Mouse (Mus musculus) intestine, postnatal 0 days (tissue): ENCODE results near the gene Efcab1. TPM values are rescaled to one million over a fixed set of nuclear protein-coding genes. Genes with fewer than 3 reads are reported as not detected.

ENCODE experiments used
- ATAC-seq: fragments of 200-750 bp; cut with Nextera tagmentation; 2 replicates; pipeline ENCODE4 v1.8.0; 2017; ENCODE audit warnings: mild to moderate bottlenecking, moderate TSS enrichment, moderate library complexity
- H3K27ac ChIP-seq: fragments of 300-500 bp; sonication (generic); 2 replicates; pipeline ENCODE4 v1.5.1; 2014; ENCODE audit warnings: mild to moderate bottlenecking, low read depth, low read length, moderate library complexity
- H3K27me3 ChIP-seq: fragments of 300-500 bp; sonication (generic); replicated peaks from 2 replicates; pipeline ENCODE4 v1.6.1; 2014; ENCODE audit warnings: low read length, mixed read lengths; ENCODE audit not compliant: control insufficient read depth, insufficient read depth
- H3K36me3 ChIP-seq: fragments of 300-500 bp; sonication (generic); 2 replicates; pipeline ENCODE4 v1.6.1; 2014; ENCODE audit warnings: mild to moderate bottlenecking, moderate library complexity; ENCODE audit not compliant: control insufficient read depth, insufficient read depth
- H3K4me1 ChIP-seq: fragments of 300-500 bp; sonication (generic); replicated peaks from 2 replicates; pipeline ENCODE4 v1.6.1; 2014; ENCODE audit warnings: antibody characterized with exemption, low read length, mixed read lengths; ENCODE audit not compliant: control insufficient read depth, insufficient read depth
- H3K4me2 ChIP-seq: fragments of 300-500 bp; sonication (generic); replicated peaks from 2 replicates; pipeline ENCODE4 v1.6.1; 2014; ENCODE audit warnings: low read depth, mild to moderate bottlenecking, moderate library complexity
- H3K4me3 ChIP-seq: fragments of 300-500 bp; sonication (generic); 2 replicates; pipeline ENCODE4 v1.5.1; 2014; ENCODE audit warnings: low read depth, low read length
- H3K9ac ChIP-seq: fragments of 300-500 bp; sonication (generic); 2 replicates; pipeline ENCODE4 v1.6.1; 2014; ENCODE audit warnings: mild to moderate bottlenecking, low read depth, low read length
- H3K9me3 ChIP-seq: fragments of 300-500 bp; sonication (generic); 2 replicates; pipeline ENCODE4 v1.6.1; 2016; ENCODE audit warnings: mixed run types; ENCODE audit not compliant: control insufficient read depth
- CTCF ChIP-seq: sonication (generic); IDR thresholded peaks from 2 replicates; pipeline ENCODE4 v1.5.1; 2016; ENCODE audit warnings: low read depth, mild to moderate bottlenecking, control low read depth, antibody characterized with exemption, moderate library complexity
- WGBS: fragments of 180-500 bp; shearing (Covaris S2); extraction: QIAGEN DNeasy Blood & Tissue Kit; methylation state at CpG from one replicate; pipeline ENCODE4 v1.1.7; 2014; 5-methylcytosine and 5-hydroxymethylcytosine counted together
- polyA plus RNA-seq: library from polyadenylated mRNA; unstranded; fragments of >200 nt; fragmentation: Nextera tagmentation; extraction: Ambion mirVana; gene quantifications from 2 replicates; pipeline ENCODE4 v1.2.1, GENCODE M21; 2015

Gene Efcab1
- polyA plus RNA-seq = 0.78 TPM in 2 replicates

GRCm38 (mm10) chr16:14906393-14907100 is at the start of gene Efcab1:
Gene Efcab1, plus strand, starts transcription at chr16:14906606.
- ATAC-seq = 0 out of 2 replicates have a peak, but pooled peaks have one; percentile 28
- 9% methylated on average over 15 of the region's 15 CpGs for WGBS
- H3K9me3 ChIP-seq = no peaks in the 10 kb centered on the region
- peak within 1 kb of the TSS; percentile 18; the same call in 1 of the 2 replicates for H3K4me2 ChIP-seq
- H3K4me1 ChIP-seq = no peaks in the 10 kb centered on the region
- no peaks in the 10 kb centered on the region for H3K36me3 ChIP-seq
- no peak for TF ChIP-seq CTCF
- no peak within 1 kb of the TSS for H3K9ac ChIP-seq
- no peaks in the 10 kb centered on the region for H3K27me3 ChIP-seq
- no peak within 1 kb of the TSS for H3K4me3 ChIP-seq
- H3K27ac ChIP-seq = no peak within 1 kb of the TSS

- no peaks in the 10 kb centered on the region for H3K9me3 ChIP-seq
- no peak overlapping the region for H3K27ac ChIP-seq
- ATAC-seq = no peak
- no peak for TF ChIP-seq CTCF
- H3K9ac ChIP-seq = no peak overlapping the region
- H3K4me1 ChIP-seq = no peaks in the 10 kb centered on the region
- no peaks in the 10 kb centered on the region for H3K36me3 ChIP-seq
- no peak overlapping the region for H3K4me3 ChIP-seq
- no peaks in the 10 kb centered on the region for H3K27me3 ChIP-seq
- H3K4me2 ChIP-seq = no peak overlapping the region
Measured at GRCm38 (mm10) chr16:14859443-14859842, 47.0 kb upstream of the Efcab1 start.

GRCm38 (mm10) chr16:14884916-14885315 is 21.5 kb upstream of the Efcab1 start:
- no peak for ATAC-seq
- no peak for TF ChIP-seq CTCF
- H3K4me1 ChIP-seq = no peaks in the 10 kb centered on the region
- no peak overlapping the region for H3K9ac ChIP-seq
- no peaks in the 10 kb centered on the region for H3K36me3 ChIP-seq
- 92% methylated on average over 2 of the region's 2 CpGs for WGBS
- H3K9me3 ChIP-seq = no peaks in the 10 kb centered on the region
- H3K27me3 ChIP-seq = no peaks in the 10 kb centered on the region
- no peak overlapping the region for H3K4me3 ChIP-seq
- H3K27ac ChIP-seq = no peak overlapping the region
- H3K4me2 ChIP-seq = no peak overlapping the region

GRCm38 (mm10) chr16:14885372-14885771 is 21.0 kb upstream of the Efcab1 start:
- WGBS = 58% methylated on average over 1 of the region's 1 CpGs
- Histone ChIP-seq H3K9ac (no peak overlapping the region), H3K27me3 (no peaks in the 10 kb centered on the region), H3K4me3 (no peak overlapping the region), H3K9me3 (no peaks in the 10 kb centered on the region), H3K36me3 (no peaks in the 10 kb centered on the region), H3K4me1 (no peaks in the 10 kb centered on the region), H3K4me2 (no peak overlapping the region), H3K27ac (no peak overlapping the region)
- ATAC-seq = no peak
- TF ChIP-seq CTCF = no peak

GRCm38 (mm10) chr16:14892492-14892891 is 13.9 kb upstream of the Efcab1 start:
- no peak for ATAC-seq
- WGBS = 77% methylated on average over 3 of the region's 3 CpGs
- H3K9ac ChIP-seq = no peak overlapping the region
- H3K4me3 ChIP-seq = no peak overlapping the region
- no peaks in the 10 kb centered on the region for H3K4me1 ChIP-seq
- H3K27me3 ChIP-seq = no peaks in the 10 kb centered on the region
- no peaks in the 10 kb centered on the region for H3K9me3 ChIP-seq
- H3K4me2 ChIP-seq = no peak overlapping the region
- no peak overlapping the region for H3K27ac ChIP-seq
- no peaks in the 10 kb centered on the region for H3K36me3 ChIP-seq
- TF ChIP-seq CTCF = no peak

- 56% methylated on average over 4 of the region's 4 CpGs for WGBS
- Histone ChIP-seq H3K27me3 (no peaks in the 10 kb centered on the region), H3K4me3 (no peak overlapping the region), H3K36me3 (no peaks in the 10 kb centered on the region), H3K4me2 (no peak overlapping the region), H3K4me1 (no peaks in the 10 kb centered on the region), H3K27ac (no peak overlapping the region), H3K9ac (no peak overlapping the region), H3K9me3 (no peaks in the 10 kb centered on the region)
- TF ChIP-seq CTCF = no peak
- ATAC-seq = no peak
Measured at GRCm38 (mm10) chr16:14893864-14894263, 12.5 kb upstream of the Efcab1 start.
